Mouse (Mus musculus) kidney, postnatal 4 days (tissue): Measurements from ENCODE around the gene Gm4175.
"Not testable (repeated sequence)": the region's sequence is repeated elsewhere in the genome, so short reads cannot be mapped to it uniquely, and the experiment has no call there.

Source experiments
- DNase-seq, 2 experiments: peaks; one replicate each; pipeline ENCODE4 v3.0.0; 2021; ENCODE audit warnings: mixed read lengths in 2 of 2

Gene Gm4175

DNA sequence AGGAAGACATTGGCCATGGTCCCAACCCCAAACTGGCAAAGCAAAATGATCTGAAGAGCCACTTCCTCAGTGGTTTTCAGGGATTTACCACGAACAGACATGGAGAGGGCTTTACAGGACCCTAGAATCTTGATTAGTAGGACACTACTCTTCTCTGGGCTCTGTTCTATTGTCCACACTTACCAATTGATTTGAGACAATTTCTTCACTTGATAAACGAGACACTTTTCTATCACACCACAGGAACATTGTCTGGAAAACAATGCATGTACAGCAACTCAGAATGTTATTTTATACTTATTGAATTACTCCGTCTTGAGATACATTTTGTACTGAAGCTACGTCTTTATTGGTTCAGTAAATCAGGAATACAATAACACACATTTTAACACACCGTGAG is at the start of gene Gm4175:
Gm4175 (minus strand) TSS at position 101 of the 400 bp plus-strand sequence.
- DNase-seq, result not testable (repeated sequence)

GRCm38 (mm10) chr7:21796628-21797027 is 35.4 kb upstream of the Gm4175 start, which contains the start of gene Gm4177:
Gene Gm4177, minus strand, starts transcription at chr7:21796728.
- not testable (repeated sequence) for DNase-seq
